Mouse (Mus musculus) myocyte (in vitro differentiated cells): ENCODE data around the gene Dnmt1. TPM values are rescaled to one million over a fixed set of nuclear protein-coding genes. Genes with fewer than 3 reads are reported as not detected.

Source experiments
- H3K27me3 ChIP-seq: one replicate; pipeline ENCODE4 v1.6.1; 2011; ENCODE audit not compliant: control insufficient read depth, insufficient read depth, insufficient read length
- H3K36me3 ChIP-seq: one replicate; pipeline ENCODE4 v1.6.1; 2011; ENCODE audit not compliant: control insufficient read depth, insufficient read depth
- H3K4me2 ChIP-seq: one replicate; pipeline ENCODE4 v1.6.1; 2011; ENCODE audit warnings: low read depth, control low read depth
- H3K4me3 ChIP-seq: one replicate; pipeline ENCODE4 v1.5.1; 2011; ENCODE audit warnings: mild to moderate bottlenecking, control low read depth, moderate library complexity
- H3K79me2 ChIP-seq: one replicate; pipeline ENCODE4 v1.6.1; 2011; ENCODE audit not compliant: control insufficient read depth, insufficient read depth
- H3ac ChIP-seq: one replicate; pipeline ENCODE4 v1.6.1; 2011; ENCODE audit not compliant: control insufficient read depth, insufficient read length
- CEBPB ChIP-seq: IDR thresholded peaks from 2 replicates; pipeline ENCODE4 v1.6.1; 2011; ENCODE audit warnings: mild to moderate bottlenecking, moderate library complexity; ENCODE audit not compliant: poor library complexity, insufficient read depth, severe bottlenecking
- E2F4 ChIP-seq: IDR thresholded peaks from one replicate; pipeline ENCODE4 v1.6.1; 2011; ENCODE audit warnings: mild to moderate bottlenecking, control low read depth, moderate library complexity; ENCODE audit not compliant: insufficient read depth
- MAX ChIP-seq: IDR thresholded peaks from one replicate; pipeline ENCODE4 v1.6.1; 2011; ENCODE audit warnings: low read depth, mild to moderate bottlenecking, control low read depth
- MYOD1 ChIP-seq, 3 experiments: IDR thresholded peaks; one replicate each; pipeline ENCODE4 v1.6.1; 2011; ENCODE audit warnings: control low read depth in 2 of 3, low read depth in 2 of 3, mild to moderate bottlenecking in 2 of 3, moderate library complexity in 1 of 3; ENCODE audit not compliant: insufficient read length in 2 of 3, control insufficient read depth in 1 of 3
- MYOG ChIP-seq, 3 experiments: IDR thresholded peaks; one replicate each; pipeline ENCODE4 v1.6.1; 2011; ENCODE audit warnings: control low read depth in 2 of 3, low read depth in 2 of 3, mild to moderate bottlenecking in 2 of 3; ENCODE audit not compliant: insufficient read length in 2 of 3, control insufficient read depth in 1 of 3, insufficient read depth in 1 of 3
- POLR2A ChIP-seq: IDR thresholded peaks from one replicate; pipeline ENCODE4 v1.6.1; 2011; ENCODE audit warnings: low read depth, mild to moderate bottlenecking, control low read depth, moderate library complexity; ENCODE audit not compliant: insufficient read length
- POLR2AphosphoS2 ChIP-seq: IDR thresholded peaks from one replicate; pipeline ENCODE4 v1.6.1; 2011; ENCODE audit warnings: low read depth, control low read depth; ENCODE audit not compliant: insufficient read length
- REST ChIP-seq: IDR thresholded peaks from one replicate; pipeline ENCODE4 v1.6.1; 2011; ENCODE audit warnings: mild to moderate bottlenecking, control low read depth, moderate library complexity; ENCODE audit not compliant: insufficient read depth, insufficient read length
- SRF ChIP-seq: IDR thresholded peaks from one replicate; pipeline ENCODE4 v1.6.1; 2011; ENCODE audit warnings: low read depth; ENCODE audit not compliant: control insufficient read depth, insufficient read length
- TCF12 ChIP-seq: IDR thresholded peaks from one replicate; pipeline ENCODE4 v1.6.1; 2011; ENCODE audit warnings: mild to moderate bottlenecking, control low read depth; ENCODE audit not compliant: poor library complexity, insufficient read depth, severe bottlenecking
- TCF3 ChIP-seq: IDR thresholded peaks from one replicate; pipeline ENCODE4 v1.6.1; 2011; ENCODE audit warnings: low read depth, control low read depth; ENCODE audit not compliant: insufficient read length
- USF1 ChIP-seq: IDR thresholded peaks from one replicate; pipeline ENCODE4 v1.6.1; 2011; ENCODE audit warnings: low read depth, mild to moderate bottlenecking, control low read depth, moderate library complexity
- polyA plus RNA-seq: library from polyadenylated mRNA; unstranded; fragments of >200 nt; fragmentation: generic; extraction: Trizol; gene quantifications from one replicate; pipeline ENCODE4 v1.2.1, GENCODE M21; 2012; ENCODE audit warnings: missing spikeins

The Dnmt1 gene
- polyA plus RNA-seq, 1 experiment: 22.1 TPM

GRCm38 (mm10) chr9:20866879-20867278 is 92.8 kb downstream of the Dnmt1 start:
- Histone ChIP-seq H3K4me3 (no peak overlapping the region), H3K79me2 (no peaks in the 10 kb centered on the region), H3ac (no peak overlapping the region), H3K36me3 (no peaks in the 10 kb centered on the region), H3K4me2 (no peak overlapping the region), H3K27me3 (no peaks in the 10 kb centered on the region)
- no peak for TF ChIP-seq POLR2A
- no peak for TF ChIP-seq USF1
- TF ChIP-seq E2F4: no peak
- no peak for TF ChIP-seq TCF12
- TF ChIP-seq MAX: no peak
- TF ChIP-seq TCF3: no peak
- TF ChIP-seq MYOG (IDR thresholded peaks at IDR 0.05; ENCODE audit: control insufficient read depth in 1 of 3, insufficient read depth in 1 of 3, insufficient read length in 2 of 3, low read depth in 2 of 3): no peak
- TF ChIP-seq MYOD1 (IDR thresholded peaks at IDR 0.05; ENCODE audit: control insufficient read depth in 1 of 3, insufficient read length in 2 of 3, low read depth in 2 of 3): no peak
- no peak for TF ChIP-seq POLR2AphosphoS2
- TF ChIP-seq SRF: no peak
- TF ChIP-seq REST: no peak
- TF ChIP-seq CEBPB: no peak

- no peak overlapping the region for H3ac ChIP-seq
- no peak for TF ChIP-seq MAX
- H3K36me3 ChIP-seq: no peaks in the 10 kb centered on the region
- no peaks in the 10 kb centered on the region for H3K79me2 ChIP-seq
- no peak overlapping the region for H3K4me3 ChIP-seq
- no peak overlapping the region for H3K4me2 ChIP-seq
- H3K27me3 ChIP-seq: no peaks in the 10 kb centered on the region
Observed at GRCm38 (mm10) chr9:20862225-20862624, 97.5 kb downstream of the Dnmt1 start.

GRCm38 (mm10) chr9:20861821-20862220 is 97.9 kb downstream of the Dnmt1 start:
- Histone ChIP-seq H3K36me3 (no peaks in the 10 kb centered on the region), H3K79me2 (no peaks in the 10 kb centered on the region), H3K4me2 (no peak overlapping the region), H3ac (no peak overlapping the region), H3K4me3 (no peak overlapping the region), H3K27me3 (no peaks in the 10 kb centered on the region)
- TF ChIP-seq REST (no peak), MYOG (IDR thresholded peaks at IDR 0.05; ENCODE audit: control insufficient read depth in 1 of 3, insufficient read depth in 1 of 3, insufficient read length in 2 of 3, low read depth in 2 of 3) (no peak), MYOD1 (IDR thresholded peaks at IDR 0.05; ENCODE audit: control insufficient read depth in 1 of 3, insufficient read length in 2 of 3, low read depth in 2 of 3) (no peak), TCF12 (no peak), TCF3 (no peak), CEBPB (no peak), USF1 (no peak), E2F4 (no peak), SRF (no peak)

GRCm38 (mm10) chr9:20859926-20860325 is 99.8 kb downstream of the Dnmt1 start:
- Histone ChIP-seq H3K79me2 (no peaks in the 10 kb centered on the region), H3K27me3 (peaks cover 8% of the 10 kb centered on the region), H3K36me3 (no peaks in the 10 kb centered on the region), H3K4me2 (no peak overlapping the region), H3K4me3 (no peak overlapping the region), H3ac (no peak overlapping the region)
- no peak for TF ChIP-seq REST
- no peak for TF ChIP-seq USF1
- no peak for TF ChIP-seq E2F4
- no peak for TF ChIP-seq TCF12
- TF ChIP-seq MYOD1 (IDR thresholded peaks at IDR 0.05; ENCODE audit: control insufficient read depth in 1 of 3, insufficient read length in 2 of 3, low read depth in 2 of 3): no peak
- TF ChIP-seq POLR2A: no peak
- TF ChIP-seq MAX: no peak
- no peak for TF ChIP-seq SRF
- TF ChIP-seq POLR2AphosphoS2: no peak
- no peak for TF ChIP-seq MYOG (IDR thresholded peaks at IDR 0.05; ENCODE audit: control insufficient read depth in 1 of 3, insufficient read depth in 1 of 3, insufficient read length in 2 of 3, low read depth in 2 of 3)
- no peak for TF ChIP-seq CEBPB
- no peak for TF ChIP-seq TCF3

Other genes starting within 250 kb of the Dnmt1 start
- gene Olfm2, start 213.5 kb downstream of the Dnmt1 start, polyA plus RNA-seq: 0.11 TPM
- gene Col5a3, start 144.8 kb downstream of the Dnmt1 start, polyA plus RNA-seq: 70.3 TPM
- not detected for gene Rdh8, start 141.4 kb downstream of the Dnmt1 start, polyA plus RNA-seq
- gene A230050P20Rik, start 91.2 kb downstream of the Dnmt1 start, polyA plus RNA-seq: 4.6 TPM
- 12.6 TPM for gene Angptl6, start 80.2 kb downstream of the Dnmt1 start, polyA plus RNA-seq
- gene Ppan, start 71.7 kb downstream of the Dnmt1 start, polyA plus RNA-seq: 44.3 TPM
- 202 TPM for gene Eif3g, start 61.3 kb downstream of the Dnmt1 start, polyA plus RNA-seq
- gene S1pr2, start 16.9 kb upstream of the Dnmt1 start, polyA plus RNA-seq: 5.5 TPM
- 110 TPM for gene Mrpl4, start 42.9 kb upstream of the Dnmt1 start, polyA plus RNA-seq
- gene Icam1, start 56.1 kb upstream of the Dnmt1 start, polyA plus RNA-seq: 0.06 TPM
- 0.73 TPM for gene Icam4, start 69.5 kb upstream of the Dnmt1 start, polyA plus RNA-seq
- 0.25 TPM for gene Icam5, start 72.2 kb upstream of the Dnmt1 start, polyA plus RNA-seq
- gene Zglp1, start 107.2 kb upstream of the Dnmt1 start, polyA plus RNA-seq: 0.26 TPM
- 0.42 TPM for gene Gm49373, start 113.2 kb upstream of the Dnmt1 start, polyA plus RNA-seq
- gene Fdx1l, start 113.7 kb upstream of the Dnmt1 start, polyA plus RNA-seq: 75.0 TPM
- 2.2 TPM for gene Gm38431, start 132.1 kb upstream of the Dnmt1 start, polyA plus RNA-seq
- gene Raver1, start 132.1 kb upstream of the Dnmt1 start, polyA plus RNA-seq: 24.6 TPM
- 11.4 TPM for gene Tyk2, start 171.4 kb upstream of the Dnmt1 start, polyA plus RNA-seq
- 288 TPM for gene Cdc37, start 190.1 kb upstream of the Dnmt1 start, polyA plus RNA-seq
- 3.6 TPM for gene Pde4a, start 205.8 kb upstream of the Dnmt1 start, polyA plus RNA-seq